ENCODE assay signal across 18 mouse cellular contexts in the genomic region with DNA sequence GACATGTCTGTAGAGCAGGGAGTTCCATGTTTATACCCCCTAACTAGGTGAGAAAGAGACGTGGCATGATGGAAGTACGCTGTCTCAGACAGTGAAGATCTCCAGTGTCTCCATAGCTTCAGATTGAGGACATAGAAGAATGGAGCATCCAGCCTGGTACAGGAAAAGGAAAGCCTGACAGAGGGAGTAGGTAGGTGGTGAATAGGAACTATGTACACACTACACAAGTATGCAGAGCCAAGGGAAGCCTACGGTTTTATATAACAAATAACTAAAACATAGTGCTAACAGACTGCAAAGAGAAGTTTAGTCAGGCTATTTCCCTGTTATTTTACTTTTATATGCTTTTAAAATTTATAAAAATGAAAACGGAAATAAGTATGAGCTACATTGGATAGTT.
"Had no signal": no experiment of that assay in that cellular context is flagged by ENCODE, and none has a peak within 500 bp of the region (broad histone marks: within the 10 kb centered on the region; RNA-seq: fewer than 3 reads in every experiment).

No protein-coding gene starts in this region.

- H3K9me3 ChIP-seq: intestine, embryonic 15.5 days; kidney, embryonic 15.5 days; liver, embryonic 13.5 days; megakaryocyte, embryonic 14.5 days; midbrain, embryonic 10.5 days; midbrain, embryonic 13.5 days; neural tube, embryonic 13.5 days had no signal

- DNase-seq: kidney, adult 11 months; kidney, adult 8-10 months; kidney, postnatal 10 days; kidney, postnatal 36 days; liver, embryonic 13.5 days; lung, adult 2 months; lung, postnatal 36 days; retina, postnatal 1 day; thymus, postnatal 25 days had no signal

- H3K4me3 ChIP-seq: intestine, embryonic 15.5 days; kidney, embryonic 15.5 days; liver, embryonic 13.5 days; megakaryocyte, embryonic 14.5 days; midbrain, embryonic 10.5 days; midbrain, embryonic 13.5 days; myocyte; neural tube, embryonic 13.5 days had no signal

- H3K4me2 ChIP-seq: intestine, embryonic 15.5 days; kidney, embryonic 15.5 days; liver, embryonic 13.5 days; midbrain, embryonic 13.5 days; neural tube, embryonic 13.5 days had no signal

- ATAC-seq: intestine, embryonic 15.5 days; midbrain, embryonic 13.5 days; midbrain, embryonic 16.5 days had no signal

- H3K36me3 ChIP-seq: intestine, embryonic 15.5 days; kidney, embryonic 15.5 days; liver, embryonic 13.5 days; midbrain, embryonic 10.5 days; midbrain, embryonic 13.5 days; neural tube, embryonic 13.5 days had no signal

- H3K27me3 ChIP-seq: intestine, embryonic 15.5 days; kidney, embryonic 15.5 days; liver, embryonic 13.5 days; megakaryocyte, embryonic 14.5 days; midbrain, embryonic 13.5 days had no signal

- H3K9ac ChIP-seq: intestine, embryonic 15.5 days; kidney, embryonic 15.5 days; liver, embryonic 13.5 days; midbrain, embryonic 13.5 days; neural tube, embryonic 13.5 days had no signal

- H3K27ac ChIP-seq: intestine, embryonic 15.5 days; kidney, embryonic 15.5 days; liver, embryonic 13.5 days; midbrain, embryonic 10.5 days; midbrain, embryonic 13.5 days; neural tube, embryonic 13.5 days; stomach, postnatal 0 days had no signal

- H3K4me1 ChIP-seq: intestine, embryonic 15.5 days; kidney, embryonic 15.5 days; liver, embryonic 13.5 days; megakaryocyte, embryonic 14.5 days; midbrain, embryonic 10.5 days; midbrain, embryonic 13.5 days; neural tube, embryonic 13.5 days had no signal
